In the genomic region with DNA sequence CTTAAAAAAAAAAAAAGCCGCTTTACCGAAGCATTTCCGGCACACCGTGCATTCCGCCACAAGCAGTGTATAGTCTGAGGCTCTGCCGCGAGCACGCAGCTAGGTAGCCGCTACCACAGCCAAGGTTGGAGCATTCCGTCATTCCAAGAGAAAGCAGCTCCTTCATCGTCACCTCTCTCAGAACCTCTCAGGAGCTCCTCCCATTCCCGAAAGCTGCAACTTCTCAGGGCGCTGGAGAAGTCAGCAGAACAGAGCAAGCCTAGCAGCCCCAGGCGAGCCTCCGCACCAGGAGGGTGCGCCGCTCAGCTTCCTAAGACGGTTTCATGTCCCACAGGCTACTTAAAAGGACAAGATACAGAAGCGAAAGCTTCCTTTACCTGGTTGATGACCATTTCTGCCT, we compare ENCODE assay signal across 11 mouse cellular contexts. TPM values are rescaled to one million over a fixed set of nuclear protein-coding genes. Genes with fewer than 3 reads are reported as not detected.
DNase-seq lines count a peak whose midpoint lies in the region; ATAC-seq and TF ChIP-seq lines count a peak whose summit lies in the region.
"Had no signal": no experiment of that assay in that cellular context is flagged by ENCODE, and none has a peak within 500 bp of the region (broad histone marks: within the 10 kb centered on the region; RNA-seq: fewer than 3 reads in every experiment).

No protein-coding gene starts in this region.

- peak overlapping the region; percentile 48 to 50 for H3K4me3 ChIP-seq in ES-E14 (ENCODE audit: insufficient read depth in 1 of 2, low read depth in 1 of 2, low read length in 2 of 2, poor library complexity in 1 of 2, severe bottlenecking in 1 of 2)
- no peak overlapping the region for H3K4me3 ChIP-seq in forebrain, embryonic 13.5 days
- H3K4me3 ChIP-seq: left cerebral cortex, adult 2 months; myocyte had no signal

- peak; percentile 92 for DNase-seq in heart, adult 11 months
- DNase-seq in heart, postnatal 25 days (ENCODE audit: low spot score): no peak
- peak; percentile 59 for DNase-seq in ES-E14 (ENCODE audit: low read depth, low spot score)
- peak; percentile 29 to 37 for DNase-seq in heart, postnatal 36 days
- peak; percentile 68 for DNase-seq in lung, postnatal 25 days (ENCODE audit: low spot score)
- no peak for DNase-seq in cerebellum, postnatal 14 days
- no peak for DNase-seq in spleen, postnatal 4 days (ENCODE audit: low spot score in 2 of 2)

- H3K36me3 ChIP-seq in ES-E14 (ENCODE audit: control insufficient read depth, insufficient read depth, low read length, poor library complexity, severe bottlenecking): no peaks in the 10 kb centered on the region
- no peaks in the 10 kb centered on the region for H3K36me3 ChIP-seq in forebrain, embryonic 13.5 days (ENCODE audit: poor library complexity, severe bottlenecking)

- no peak overlapping the region for H3K27ac ChIP-seq in ES-E14 (ENCODE audit: insufficient read depth, low read depth, low read length, poor library complexity, severe bottlenecking)
- H3K27ac ChIP-seq in forebrain, embryonic 13.5 days: no peak overlapping the region
- H3K27ac ChIP-seq: left cerebral cortex, adult 2 months had no signal

- 0 out of 2 replicates have a peak overlapping the region, but pooled peaks have one; percentile 33 for H3K9ac ChIP-seq in ES-E14 (ENCODE audit: insufficient read depth, low read depth, low read length, poor library complexity, severe bottlenecking)
- H3K9ac ChIP-seq in forebrain, embryonic 13.5 days: no peak overlapping the region

- no peaks in the 10 kb centered on the region for H3K9me3 ChIP-seq in ES-E14 (ENCODE audit: control insufficient read depth, insufficient read depth, low read depth, low read length)
- no peaks in the 10 kb centered on the region for H3K9me3 ChIP-seq in forebrain, embryonic 13.5 days (replicated peaks)

- no peaks in the 10 kb centered on the region for H3K27me3 ChIP-seq in forebrain, embryonic 13.5 days

- no peaks in the 10 kb centered on the region for H3K4me1 ChIP-seq in ES-E14 (ENCODE audit: control insufficient read depth in 2 of 2, insufficient read depth in 2 of 2, low read length in 2 of 2, poor library complexity in 1 of 2)
- 0 out of 2 replicates have a peak, but pooled peaks cover under 1% of the 10 kb centered on the region for H3K4me1 ChIP-seq in forebrain, embryonic 13.5 days

- 76% methylated on average over 19 of the region's 19 CpGs for WGBS in forebrain, embryonic 13.5 days

- in situ Hi-C loops in ES-E14 (cut with MboI; ENCODE audit: low sequenced_read_pairs in 2 of 2, unreplicated experiment in 2 of 2): no loop called here

- no peak overlapping the region for H3K4me2 ChIP-seq in forebrain, embryonic 13.5 days

- no peak for ATAC-seq in forebrain, embryonic 13.5 days
- ATAC-seq: forebrain, embryonic 16.5 days had no signal

- intact Hi-C loops in heart, postnatal 25 days (cut with DNase I): no loop called here
- intact Hi-C loops in heart, postnatal 36 days (cut with DNase I): no loop called here

TF ChIP-seq in ES-E14, 5 proteins besides CTCF, POLR2A, EP300 and RAD21:
- no peak for TF ChIP-seq MAFK (IDR thresholded peaks at IDR 0.05; ENCODE audit: insufficient read depth, low read depth, low read length)
- peak; percentile 78 for TF ChIP-seq ZNF384 (IDR thresholded peaks at IDR 0.05; ENCODE audit: low read depth, low read length)

RNA-seq across cellular contexts. Expression of a gene that starts 24.1 kb away (rescaled TPM):
- total RNA-seq in heart, postnatal 25 days (2021): 10 to 100 TPM; 63.2 to 70.0 TPM
- 54.3 and 85.8 TPM in 2 replicates for total RNA-seq in ES-E14 (2012; rRNA removed)
- 10 to 100 TPM; 69.3 to 72.6 TPM for total RNA-seq in heart, postnatal 36 days (2021)
- 225 and 238 TPM in 2 replicates for polyA plus RNA-seq in forebrain, embryonic 13.5 days (2015; fragmentation: Nextera tagmentation; extraction: Ambion mirVana)

Comparison
In these comparisons a context has a peak if more than half of its experiments do, and no peak if none do; other contexts are left out.
1. DNase-seq: peak in heart, adult 11 months (single experiment), ES-E14 (single experiment), heart, postnatal 36 days (2 of 2) and lung, postnatal 25 days (single experiment); none in heart, postnatal 25 days (single experiment), cerebellum, postnatal 14 days (0 of 2) and spleen, postnatal 4 days (0 of 2).